Mouse (Mus musculus) C2C12 (cell line): ENCODE measurements around the gene Fbxo41.

Experiments
- CEBPB ChIP-seq: IDR thresholded peaks from one replicate; pipeline ENCODE4 v1.6.1; 2011; ENCODE audit warnings: low read depth, mild to moderate bottlenecking, control low read depth, moderate library complexity
- CTCF ChIP-seq: IDR thresholded peaks from one replicate; pipeline ENCODE4 v1.5.1; 2011; ENCODE audit not compliant: control insufficient read depth, insufficient read depth, insufficient read length
- MAX ChIP-seq: IDR thresholded peaks from one replicate; pipeline ENCODE4 v1.6.1; 2011; ENCODE audit warnings: mild to moderate bottlenecking, control low read depth
- MYOD1 ChIP-seq: IDR thresholded peaks from one replicate; pipeline ENCODE4 v1.6.1; 2011; ENCODE audit warnings: low read depth; ENCODE audit not compliant: control insufficient read depth, insufficient read length
- MYOG ChIP-seq: IDR thresholded peaks from one replicate; pipeline ENCODE4 v1.6.1; 2011; ENCODE audit not compliant: control insufficient read depth, insufficient read length; ENCODE audit errors: extremely low read depth
- USF1 ChIP-seq: IDR thresholded peaks from one replicate; pipeline ENCODE4 v1.6.1; 2011; ENCODE audit warnings: low read depth, mild to moderate bottlenecking, control low read depth, moderate library complexity

DNA sequence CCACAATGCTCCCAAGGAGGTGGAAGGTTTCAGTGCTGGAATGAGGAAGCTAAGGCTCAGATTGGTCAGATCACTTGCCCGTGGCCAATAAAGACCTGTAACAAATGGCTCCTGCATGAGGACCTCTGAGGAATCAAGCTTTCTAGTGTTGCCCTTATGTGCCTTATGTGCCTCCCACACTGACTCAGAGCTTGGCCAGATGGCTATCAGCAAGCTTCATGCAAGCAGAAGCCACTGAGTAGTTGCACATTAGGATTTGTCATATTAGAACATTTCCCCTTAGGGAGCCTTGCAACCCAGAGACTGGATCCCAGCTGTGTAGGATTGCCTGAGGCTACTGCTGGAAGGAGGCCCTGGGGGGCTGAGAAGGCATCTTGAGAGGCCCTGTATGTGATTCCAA, 2.4 kb downstream of the Fbxo41 start:
- TF ChIP-seq MAX, result no peak
- no peak for TF ChIP-seq CTCF
- no peak for TF ChIP-seq CEBPB
- TF ChIP-seq MYOG, result no peak
- no peak for TF ChIP-seq USF1
- TF ChIP-seq MYOD1, result no peak
